ENCODE assay signal across 35 mouse cellular contexts in the genomic region with DNA sequence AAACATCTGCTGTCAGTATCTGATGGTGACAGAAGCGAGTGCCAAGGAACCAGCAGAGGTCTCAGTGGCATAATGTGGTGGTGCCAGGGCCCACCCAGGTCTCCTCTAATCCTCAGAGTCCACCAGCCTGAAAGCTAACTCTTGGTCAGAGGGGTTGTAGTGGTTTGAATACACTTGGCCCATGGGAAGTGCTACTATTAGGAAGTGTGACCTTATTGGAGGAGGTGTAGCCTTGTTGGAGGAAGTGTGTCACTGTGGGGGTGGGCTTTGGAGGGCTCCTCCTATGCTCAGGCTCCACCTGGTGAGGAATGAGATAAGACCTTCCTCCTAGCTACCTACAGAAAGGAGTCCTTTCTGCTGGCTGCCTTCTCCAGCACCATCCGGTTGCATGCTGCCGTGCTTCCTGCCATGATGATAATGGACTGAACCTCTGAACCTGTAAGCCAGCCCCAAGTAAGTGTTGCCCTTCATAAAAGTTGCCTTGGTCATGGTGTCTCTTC.
"Had no signal": no experiment of that assay in that cellular context is flagged by ENCODE, and none has a peak within 500 bp of the region (broad histone marks: within the 10 kb centered on the region; RNA-seq: fewer than 3 reads in every experiment).

No protein-coding gene starts in this region.

- H3K27me3 ChIP-seq: heart, embryonic 13.5 days; heart, embryonic 15.5 days; hindbrain, embryonic 12.5 days; hindbrain, embryonic 13.5 days; hindbrain, embryonic 15.5 days; intestine, embryonic 15.5 days; kidney, embryonic 15.5 days had no signal

- DNase-seq: heart, postnatal 10 days; heart, postnatal 14 days; heart, postnatal 36 days; heart, postnatal 4 days; kidney, adult 11 months; kidney, adult 18-20 months; kidney, adult 2 months; kidney, adult 8-10 months; kidney, adult 9 months; kidney, postnatal 10 days; kidney, postnatal 14 days; kidney, postnatal 25 days; kidney, postnatal 36 days; kidney, postnatal 4 days; layer of hippocampus, adult 9-11 months; layer of hippocampus, postnatal 36 days had no signal

- H3K36me3 ChIP-seq: heart, embryonic 12.5 days; heart, embryonic 13.5 days; heart, embryonic 15.5 days; hindbrain, embryonic 10.5 days; hindbrain, embryonic 12.5 days; hindbrain, embryonic 13.5 days; hindbrain, embryonic 15.5 days; intestine, embryonic 15.5 days; kidney, embryonic 15.5 days had no signal

- H3K27ac ChIP-seq: heart, embryonic 13.5 days; heart, embryonic 15.5 days; hindbrain, embryonic 10.5 days; hindbrain, embryonic 12.5 days; hindbrain, embryonic 13.5 days; hindbrain, embryonic 14.5 days; hindbrain, embryonic 15.5 days; hindbrain, postnatal 0 days; intestine, embryonic 15.5 days; kidney, embryonic 15.5 days; kidney, postnatal 0 days; layer of hippocampus, adult 2 months; left cerebral cortex, adult 2 months had no signal

- H3K9me3 ChIP-seq: heart, embryonic 12.5 days; heart, embryonic 13.5 days; heart, embryonic 15.5 days; hindbrain, embryonic 10.5 days; hindbrain, embryonic 12.5 days; hindbrain, embryonic 13.5 days; hindbrain, embryonic 15.5 days; intestine, embryonic 15.5 days; kidney, embryonic 15.5 days had no signal

- H3K4me2 ChIP-seq: heart, embryonic 11.5 days; heart, embryonic 12.5 days; heart, embryonic 13.5 days; heart, embryonic 15.5 days; hindbrain, embryonic 12.5 days; hindbrain, embryonic 13.5 days; hindbrain, embryonic 14.5 days; hindbrain, embryonic 15.5 days; intestine, embryonic 15.5 days; kidney, embryonic 15.5 days had no signal

- H3K9ac ChIP-seq: heart, embryonic 12.5 days; heart, embryonic 13.5 days; heart, embryonic 15.5 days; hindbrain, embryonic 12.5 days; hindbrain, embryonic 13.5 days; hindbrain, embryonic 14.5 days; hindbrain, embryonic 15.5 days; intestine, embryonic 15.5 days; kidney, embryonic 15.5 days had no signal

- H3K4me3 ChIP-seq: heart, embryonic 12.5 days; heart, embryonic 13.5 days; heart, embryonic 15.5 days; hindbrain, embryonic 10.5 days; hindbrain, embryonic 12.5 days; hindbrain, embryonic 13.5 days; hindbrain, embryonic 15.5 days; intestine, embryonic 15.5 days; kidney, embryonic 15.5 days; layer of hippocampus, adult 2 months; left cerebral cortex, adult 2 months had no signal

- ATAC-seq: hindbrain, embryonic 16.5 days; hindbrain, postnatal 0 days; inflammation-experienced regulatory T-cells, adult 6 months; intestine, embryonic 15.5 days; intestine, embryonic 16.5 days; intestine, postnatal 0 days had no signal
